Mouse (Mus musculus) cerebellum, postnatal 36 days (tissue): ENCODE measurements around the gene Sorcs3.
A peak's percentile ranks its signal among the peaks of the same experiment; 100 is the strongest.

ENCODE experiments used
- DNase-seq, 2 experiments: peaks; one replicate each; pipeline ENCODE4 v3.0.0; 2021 to 2022; ENCODE audit warnings: mixed read lengths in 2 of 2

Gene Sorcs3

DNA sequence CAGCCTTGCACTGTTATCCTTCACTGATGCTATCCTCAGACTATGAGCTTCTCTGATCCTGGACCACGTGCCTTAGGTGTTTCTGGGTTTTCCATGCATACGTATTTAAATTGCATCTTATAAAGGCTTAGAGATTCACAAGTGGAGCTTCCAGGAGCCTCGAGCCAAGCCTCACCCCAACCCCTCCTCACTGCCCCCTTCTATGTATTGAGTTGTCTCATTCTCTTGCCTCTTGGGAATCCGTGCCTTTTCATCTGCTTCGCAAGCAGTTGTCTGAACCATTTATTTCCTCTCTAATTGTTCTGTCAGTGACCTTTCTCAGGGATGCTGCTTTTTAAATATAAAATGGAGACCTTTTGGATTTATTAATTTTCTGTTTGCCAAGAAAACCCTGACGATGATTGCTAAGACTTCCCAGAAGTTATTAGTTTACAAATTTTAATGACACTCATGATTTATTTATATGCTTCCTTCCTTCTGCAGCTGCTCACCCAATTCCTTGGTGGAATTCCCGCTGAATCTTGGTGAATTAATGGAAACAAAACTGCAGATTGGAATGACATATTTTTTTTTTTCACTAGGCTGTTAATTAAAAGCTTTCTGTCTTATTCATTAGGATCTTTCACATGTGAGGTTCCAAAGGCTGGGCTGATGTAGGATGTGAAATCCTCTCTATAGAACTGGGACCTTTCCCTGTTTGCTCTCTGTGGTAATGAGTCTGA lies 199.1 kb downstream of the Sorcs3 start:
- DNase-seq: no peak

DNA sequence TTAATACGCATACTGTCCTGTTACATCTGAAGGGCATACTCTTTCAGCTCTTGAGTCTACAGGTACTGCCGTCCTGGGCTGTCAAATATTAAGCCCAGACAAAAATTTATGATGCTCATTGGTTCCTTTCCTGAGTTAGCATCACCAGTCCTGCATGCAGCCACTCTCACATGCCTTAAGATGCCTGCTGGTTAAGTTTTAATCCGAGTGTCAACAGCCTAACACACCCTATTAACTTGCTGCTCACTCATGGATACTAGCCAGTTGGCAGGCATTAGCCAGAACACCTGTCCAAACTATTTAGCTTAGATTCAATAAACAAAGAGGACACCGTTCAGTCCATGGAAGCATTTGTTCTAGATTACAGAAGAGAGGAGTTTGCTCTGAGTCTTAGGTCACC lies 202.4 kb downstream of the Sorcs3 start:
- DNase-seq: no peak

DNA sequence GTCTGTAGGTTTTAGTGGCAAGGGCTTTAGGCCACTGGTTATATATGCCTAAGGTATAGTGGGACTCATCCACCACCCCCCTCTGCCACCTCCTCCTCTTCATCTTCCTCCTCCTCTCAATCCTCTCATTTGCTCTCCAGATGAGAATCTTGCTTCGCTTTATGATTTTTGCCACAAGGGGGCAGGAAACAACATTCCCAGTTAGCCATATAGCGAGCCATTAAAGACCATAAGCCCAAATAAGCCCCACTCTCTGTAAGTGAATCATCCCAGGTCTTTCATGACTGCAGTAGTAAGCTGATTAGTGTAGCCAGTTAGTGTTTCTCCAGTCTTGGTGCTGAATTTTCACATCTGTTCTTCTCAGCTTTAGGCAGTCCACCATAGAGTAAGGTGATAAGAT lies 205.5 kb downstream of the Sorcs3 start:
- no peak for DNase-seq

DNA sequence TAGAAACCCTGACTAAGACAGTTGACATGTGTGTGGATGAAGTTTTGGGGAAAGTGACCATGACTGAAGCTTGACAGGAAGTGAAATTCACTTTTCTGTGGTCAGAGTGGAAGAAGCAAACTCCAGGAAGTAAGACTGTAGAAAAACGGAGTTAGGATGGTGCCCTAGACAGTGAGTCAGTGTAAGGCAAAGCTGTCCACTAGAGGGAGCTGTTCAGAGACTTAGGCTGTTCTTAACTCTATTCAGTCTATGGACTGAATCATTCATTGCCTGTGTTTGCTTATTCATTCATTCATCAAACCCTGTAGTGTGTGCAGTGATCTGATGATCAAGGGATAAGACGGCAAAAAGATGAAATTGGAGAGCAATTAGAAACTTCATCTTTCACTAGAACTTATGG lies 208.0 kb downstream of the Sorcs3 start:
- peak in 1 of 2 experiments; percentile 15 for DNase-seq

DNA sequence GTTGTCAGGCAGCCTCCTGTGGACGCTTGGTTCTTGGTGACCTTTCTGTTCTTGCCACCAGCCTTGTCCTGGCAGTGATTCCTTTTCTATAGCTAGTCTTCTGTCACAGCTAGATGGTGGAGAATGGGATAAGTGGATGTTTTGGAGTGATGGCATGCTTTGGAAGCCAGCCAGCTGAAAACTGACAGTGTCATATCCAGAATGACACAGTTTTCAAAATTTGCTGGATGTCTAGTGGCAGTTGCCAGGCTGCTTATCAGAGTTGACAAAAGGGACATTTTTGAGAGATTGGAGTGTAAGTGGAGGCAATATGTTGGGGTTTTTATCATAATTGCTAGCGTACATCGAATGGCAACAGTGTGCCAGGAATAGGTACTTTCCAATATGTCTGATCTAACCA lies 212.5 kb downstream of the Sorcs3 start:
- DNase-seq: no peak

DNA sequence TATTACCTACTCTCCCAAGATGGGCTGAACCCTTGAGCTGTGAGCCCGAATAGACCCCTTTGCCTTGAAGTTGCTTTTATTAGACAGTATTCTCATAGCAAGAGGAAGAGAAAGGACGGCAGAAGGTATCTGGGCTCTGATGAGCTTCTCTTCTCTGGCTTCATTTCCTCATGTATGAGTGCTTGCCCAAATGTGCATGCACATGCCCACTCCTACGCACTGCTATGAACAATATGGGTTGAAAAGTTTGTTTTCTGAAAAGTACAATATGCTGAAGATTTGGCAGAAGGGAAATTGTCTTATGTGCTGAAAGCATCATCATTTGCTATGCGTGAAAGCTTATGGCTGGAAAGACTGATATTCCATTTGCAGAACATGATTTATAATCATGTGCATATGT lies 223.4 kb downstream of the Sorcs3 start:
- DNase-seq: no peak

DNA sequence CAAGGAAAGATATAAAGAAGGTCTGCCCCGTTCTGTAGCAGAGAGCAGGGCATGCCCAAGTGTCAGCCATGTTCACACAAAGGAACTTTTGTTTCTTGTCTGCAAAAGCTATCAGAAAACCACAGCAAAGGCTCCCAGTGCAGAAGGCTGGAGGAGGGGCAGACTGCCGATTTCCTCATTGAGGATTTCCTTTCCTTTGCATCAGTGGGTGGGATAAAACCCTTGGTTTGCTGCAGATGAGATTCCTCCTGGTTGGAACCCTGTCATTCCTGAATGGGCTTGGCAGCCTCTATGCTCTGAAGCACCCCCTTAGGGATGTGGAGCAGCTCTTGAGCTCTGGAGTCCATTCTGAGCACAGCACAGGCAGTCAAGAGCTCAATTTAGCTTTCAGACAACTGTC lies 223.9 kb downstream of the Sorcs3 start:
- no peak for DNase-seq

DNA sequence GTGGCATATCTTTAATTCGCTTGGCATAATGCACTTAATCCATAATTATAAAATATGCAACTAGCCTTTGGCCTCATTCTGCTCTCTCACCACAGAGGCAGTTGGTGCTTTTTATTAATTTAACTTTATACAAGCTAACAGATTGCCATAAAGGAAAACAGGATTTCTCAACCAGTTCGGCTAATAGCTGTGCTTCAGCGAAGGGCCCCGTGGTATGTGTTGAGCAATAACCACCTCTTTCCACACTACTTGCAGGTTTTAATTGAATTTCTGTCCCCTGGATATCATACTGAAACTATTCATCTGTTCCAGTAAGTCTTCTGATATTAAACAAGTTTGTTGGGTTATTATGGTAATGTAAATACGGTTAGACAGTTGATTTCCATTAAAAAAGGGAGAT lies 224.5 kb downstream of the Sorcs3 start:
- DNase-seq: no peak

DNA sequence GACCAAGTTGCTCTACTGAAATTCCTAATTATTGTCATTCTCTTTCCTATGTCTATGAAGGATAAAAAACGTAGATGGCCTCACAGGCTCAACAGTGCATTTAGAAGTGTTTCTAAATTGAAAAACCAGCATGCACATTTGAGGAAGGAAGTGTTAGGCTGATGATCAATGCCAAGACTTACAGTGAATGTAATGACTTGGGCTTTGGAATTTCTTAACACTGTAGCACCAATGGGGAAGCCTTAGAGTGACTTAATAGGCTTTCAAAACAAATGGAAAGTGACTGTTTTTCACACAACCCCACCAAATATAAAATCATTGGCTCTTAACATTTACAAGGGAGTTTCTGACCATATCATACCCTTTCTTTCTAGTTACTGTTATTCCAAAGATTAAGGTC lies 232.6 kb downstream of the Sorcs3 start:
- no peak for DNase-seq

DNA sequence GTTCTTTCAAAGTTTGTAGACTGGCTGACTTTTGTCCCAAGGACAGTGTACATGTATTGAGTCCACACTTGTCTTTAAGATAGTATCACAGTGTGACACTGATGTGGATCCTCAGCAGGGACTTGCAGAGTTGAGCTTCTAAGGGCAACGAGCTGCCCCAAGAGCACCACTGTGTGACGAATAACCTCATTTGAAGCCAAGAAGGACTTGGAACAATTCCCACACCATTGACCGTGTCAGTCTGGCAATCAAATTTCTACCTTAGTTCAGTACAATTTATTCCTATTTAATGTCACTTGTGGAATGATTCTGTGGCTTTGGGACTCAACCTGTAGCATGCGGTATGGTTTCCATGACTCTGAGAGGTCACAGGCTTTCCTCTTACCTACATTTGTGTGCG lies 255.3 kb downstream of the Sorcs3 start:
- no peak for DNase-seq

DNA sequence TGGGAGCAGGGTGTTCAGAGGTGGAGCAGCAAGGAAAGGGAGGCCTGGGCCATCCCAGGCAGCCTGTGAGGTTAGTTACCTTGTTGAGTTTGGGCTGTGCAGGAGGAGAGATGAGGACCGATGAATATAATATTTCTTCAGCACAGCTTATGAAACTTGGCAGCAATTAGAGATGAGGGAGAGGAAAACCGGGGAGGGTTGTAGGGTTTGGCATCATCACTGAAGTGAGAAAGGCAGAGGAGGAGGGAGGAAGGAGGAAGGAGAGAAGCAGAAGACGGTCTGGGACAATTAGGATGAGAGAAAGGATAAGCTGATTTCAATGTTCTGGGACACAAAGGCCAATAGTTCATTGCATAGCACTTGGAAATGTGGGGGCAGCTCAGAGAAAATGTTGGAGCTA lies 256.6 kb downstream of the Sorcs3 start:
- DNase-seq: no peak

DNA sequence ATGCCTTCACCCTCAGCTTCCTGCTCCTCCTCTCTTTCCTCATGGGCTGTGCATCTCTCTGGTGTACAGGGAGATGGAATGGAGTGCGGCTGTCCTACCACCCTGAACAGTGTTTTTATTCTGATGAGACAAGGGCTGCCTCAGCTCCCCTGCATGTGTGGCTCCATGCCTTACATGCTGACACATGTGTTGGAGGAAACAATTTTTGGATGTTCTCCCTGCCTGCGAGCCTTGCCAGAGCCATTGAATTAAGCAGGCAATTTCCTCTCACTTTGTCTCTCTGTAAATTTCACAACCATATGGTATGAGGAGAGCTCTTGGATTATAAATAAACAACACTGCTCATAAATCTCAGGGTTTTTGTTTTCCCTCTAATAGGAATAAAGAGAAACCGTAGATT lies 257.7 kb downstream of the Sorcs3 start:
- DNase-seq: no peak

DNA sequence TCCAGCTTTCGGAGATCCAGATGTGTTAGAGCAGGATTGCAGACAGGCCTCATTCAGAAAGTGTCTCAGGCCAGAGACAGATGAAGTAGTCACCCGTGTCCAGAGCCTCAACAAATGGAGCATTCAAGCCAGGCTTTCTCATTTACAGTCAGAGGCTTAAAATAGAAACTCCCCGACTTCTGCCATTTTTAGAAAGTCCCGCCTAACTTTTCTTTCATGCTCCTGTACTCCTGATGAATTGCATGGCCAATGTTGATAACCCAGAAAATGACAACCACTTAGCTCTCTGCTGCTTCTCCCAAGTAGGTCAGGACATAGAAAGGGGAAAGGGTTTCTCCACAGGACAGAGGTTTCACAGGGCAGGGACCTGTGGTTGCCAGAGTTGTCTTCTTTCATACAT lies 261.6 kb downstream of the Sorcs3 start:
- no peak for DNase-seq

DNA sequence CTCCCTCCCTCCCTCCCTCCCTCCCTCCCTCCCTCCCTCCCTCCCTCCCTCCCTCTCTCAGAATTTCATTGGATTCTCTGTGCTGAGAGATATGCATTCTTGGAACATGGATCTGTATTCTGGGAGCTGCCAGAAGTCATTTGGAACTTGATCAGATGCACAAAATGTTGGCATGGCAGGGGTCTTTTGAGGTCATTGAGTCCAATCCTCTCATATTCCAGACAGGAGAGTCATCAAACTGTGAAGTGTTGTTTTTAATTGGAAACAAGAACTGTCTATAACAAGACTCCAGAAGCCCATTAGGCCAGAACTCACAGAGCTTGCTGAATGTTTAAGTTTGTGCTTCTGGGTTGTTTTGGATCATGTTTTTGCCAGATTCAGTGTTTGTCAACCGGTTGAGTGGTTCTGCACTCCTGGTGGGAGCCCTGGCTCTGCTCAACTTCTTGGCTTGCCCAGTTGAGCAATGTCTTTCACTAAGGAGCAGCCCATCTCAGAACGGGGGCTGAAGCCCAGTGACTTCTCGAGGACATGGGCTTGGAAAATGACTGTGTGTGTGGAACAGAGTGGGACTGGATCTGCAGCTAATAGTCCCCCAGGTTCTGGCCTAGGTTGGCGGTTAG lies 264.1 kb downstream of the Sorcs3 start:
- DNase-seq: no peak

DNA sequence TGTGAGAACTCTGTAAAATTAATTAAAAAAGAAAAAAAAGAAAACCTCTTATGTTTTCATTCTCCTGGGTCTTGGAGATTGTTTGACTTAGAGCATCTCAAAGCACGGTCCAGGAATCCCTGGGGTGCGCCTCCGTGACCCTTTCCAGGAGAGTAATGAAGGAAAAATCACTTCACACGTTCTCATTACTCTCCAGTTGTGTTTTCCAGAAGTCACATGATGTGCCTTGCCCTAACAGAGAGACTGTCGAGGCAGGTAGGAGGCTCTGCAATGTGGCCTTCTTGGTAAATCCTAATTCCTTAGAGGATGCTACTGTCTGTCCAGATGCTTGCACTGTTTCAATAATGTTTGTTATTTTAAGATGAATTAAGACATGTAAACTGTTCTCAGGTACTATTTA lies 266.1 kb downstream of the Sorcs3 start:
- DNase-seq: no peak

DNA sequence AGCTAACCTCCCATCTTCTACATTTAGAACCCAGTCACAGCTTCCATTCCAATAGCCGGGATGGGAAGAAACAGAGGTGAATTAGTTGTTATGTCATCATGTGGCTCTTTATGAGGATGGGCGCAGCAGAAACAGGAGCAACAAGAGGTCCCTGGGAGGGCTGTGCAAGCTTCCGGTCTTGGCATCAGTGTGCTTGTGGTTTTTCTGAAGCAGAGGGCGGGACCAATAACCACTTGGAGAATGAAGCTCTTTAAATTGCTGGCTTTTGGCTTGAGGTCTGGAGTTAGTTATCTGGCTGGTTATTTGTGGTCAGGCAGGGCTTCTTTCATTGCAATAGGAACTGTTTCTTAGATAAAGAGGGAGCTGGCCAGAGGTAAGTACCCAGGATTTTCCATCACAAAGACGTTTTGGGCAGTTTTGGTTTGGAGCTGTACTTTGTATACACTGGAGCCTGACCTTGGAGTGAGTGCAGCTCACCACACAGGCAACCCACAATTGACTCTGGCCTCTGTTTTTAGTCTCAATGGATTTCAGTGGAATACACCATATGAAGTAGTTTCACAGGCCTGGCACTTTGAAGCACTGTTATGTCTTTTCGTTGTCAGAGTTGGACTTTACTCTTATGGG lies 270.1 kb downstream of the Sorcs3 start:
- DNase-seq: no peak

DNA sequence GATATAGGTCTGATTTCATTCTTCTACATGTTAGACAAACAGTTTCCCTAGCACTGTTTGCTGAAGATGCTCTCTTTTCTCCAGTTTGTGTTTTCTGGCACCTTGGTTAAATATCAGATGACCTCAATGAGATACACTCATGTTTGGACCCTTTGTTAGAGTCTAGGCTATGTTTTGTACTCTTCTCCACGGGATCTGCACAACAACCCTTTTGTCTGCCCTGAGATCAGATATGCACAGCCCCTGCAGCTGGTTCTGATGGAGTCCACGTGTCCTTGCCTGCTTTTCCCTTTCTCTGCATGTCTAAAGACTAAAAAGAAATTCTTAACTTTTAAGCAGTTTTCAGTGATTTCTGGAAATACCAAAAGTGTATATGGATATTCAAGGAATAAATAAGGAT lies 273.0 kb downstream of the Sorcs3 start:
- no peak for DNase-seq

DNA sequence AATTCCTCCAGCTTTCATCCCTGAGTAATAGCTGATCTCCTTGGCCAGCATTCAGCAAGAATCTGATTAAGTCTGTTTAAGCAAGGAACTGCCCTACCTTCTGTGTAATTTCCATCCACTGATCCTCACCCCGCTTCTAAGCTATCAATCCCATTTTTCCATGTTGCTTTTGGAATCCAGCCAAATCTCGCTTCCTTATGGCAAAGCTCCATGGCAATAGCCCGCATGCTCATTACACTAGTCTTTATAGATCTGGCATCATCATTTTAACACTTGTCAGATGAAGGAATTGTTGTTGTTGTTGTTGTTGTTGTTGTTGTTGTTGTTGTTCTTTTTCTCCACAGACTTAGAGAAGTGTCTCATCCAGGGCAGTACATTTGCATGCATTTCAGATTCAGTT lies 277.1 kb downstream of the Sorcs3 start:
- DNase-seq: no peak

DNA sequence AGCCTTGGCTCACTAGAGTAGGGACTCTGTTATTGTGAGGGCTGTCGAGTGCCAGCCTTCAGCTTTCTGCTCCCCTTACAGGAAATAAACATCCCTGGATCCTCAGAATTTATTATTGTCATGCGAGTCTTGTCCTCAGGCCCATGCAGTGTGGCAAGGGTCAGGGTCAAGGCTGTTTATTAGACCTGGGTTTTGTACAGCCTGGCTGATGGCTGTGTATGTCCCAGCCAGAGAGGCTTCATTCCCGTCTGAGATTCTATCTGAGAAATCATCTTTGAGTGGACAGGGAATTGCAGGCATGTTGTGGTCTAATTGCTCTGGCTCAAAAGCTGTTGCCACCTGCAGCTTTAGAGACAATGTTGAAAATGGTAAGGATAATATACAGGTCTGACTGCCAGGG lies 285.3 kb downstream of the Sorcs3 start:
- DNase-seq: no peak

DNA sequence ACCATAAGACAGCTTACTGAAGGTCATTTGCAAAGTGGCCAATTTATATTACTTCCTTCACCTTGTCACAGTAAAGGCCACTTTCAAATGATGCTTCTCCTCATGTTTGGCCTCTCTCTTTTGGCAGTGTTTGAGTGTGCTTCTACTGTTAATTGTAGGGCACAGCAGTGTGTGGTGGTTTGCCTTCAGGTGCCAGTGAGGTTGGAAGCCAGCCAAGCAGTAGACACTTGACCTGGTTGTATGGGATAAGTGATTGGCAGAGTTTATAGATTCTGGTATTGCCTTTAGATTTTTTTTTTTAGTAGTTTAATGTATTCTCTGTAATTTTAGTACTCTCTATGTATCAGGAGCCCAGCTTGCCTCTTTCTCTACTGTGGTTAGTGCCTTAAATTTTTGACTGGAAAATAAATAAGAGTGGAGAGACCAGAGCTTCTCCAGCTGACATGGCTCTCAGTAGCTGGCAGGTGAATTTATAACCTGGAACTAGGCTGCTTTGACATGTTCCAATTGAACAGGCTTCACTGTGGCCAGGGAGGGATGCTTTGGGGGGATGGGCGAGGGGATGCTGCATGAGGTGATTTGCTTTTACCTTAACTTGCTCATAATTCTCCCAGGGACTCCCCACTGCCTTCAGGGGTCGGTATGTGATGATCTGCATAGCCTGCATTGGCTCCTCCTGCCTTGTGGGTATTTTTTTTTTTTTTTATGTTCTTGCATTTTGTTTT lies 298.2 kb downstream of the Sorcs3 start:
- DNase-seq: peak in 1 of 2 experiments; percentile 16

DNA sequence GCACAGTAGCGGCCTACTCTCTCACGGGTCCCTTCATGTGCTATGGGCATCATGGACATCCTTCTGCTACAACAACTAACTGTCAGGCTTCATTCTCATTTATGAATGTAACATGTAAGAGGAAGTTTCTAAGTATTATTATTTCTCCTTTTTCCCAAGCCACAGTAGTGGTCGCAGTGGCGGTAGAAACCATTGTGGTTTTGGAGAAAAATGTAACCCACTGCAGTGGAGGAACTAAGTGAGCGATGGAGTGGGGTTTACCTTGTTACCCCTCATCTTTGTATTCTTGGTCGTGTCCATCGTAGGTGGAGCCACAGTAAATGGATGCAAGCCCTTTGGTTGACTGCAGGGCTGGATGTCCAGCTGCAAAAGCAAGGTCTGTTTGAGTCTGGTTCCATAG lies 318.0 kb downstream of the Sorcs3 start:
- no peak for DNase-seq

DNA sequence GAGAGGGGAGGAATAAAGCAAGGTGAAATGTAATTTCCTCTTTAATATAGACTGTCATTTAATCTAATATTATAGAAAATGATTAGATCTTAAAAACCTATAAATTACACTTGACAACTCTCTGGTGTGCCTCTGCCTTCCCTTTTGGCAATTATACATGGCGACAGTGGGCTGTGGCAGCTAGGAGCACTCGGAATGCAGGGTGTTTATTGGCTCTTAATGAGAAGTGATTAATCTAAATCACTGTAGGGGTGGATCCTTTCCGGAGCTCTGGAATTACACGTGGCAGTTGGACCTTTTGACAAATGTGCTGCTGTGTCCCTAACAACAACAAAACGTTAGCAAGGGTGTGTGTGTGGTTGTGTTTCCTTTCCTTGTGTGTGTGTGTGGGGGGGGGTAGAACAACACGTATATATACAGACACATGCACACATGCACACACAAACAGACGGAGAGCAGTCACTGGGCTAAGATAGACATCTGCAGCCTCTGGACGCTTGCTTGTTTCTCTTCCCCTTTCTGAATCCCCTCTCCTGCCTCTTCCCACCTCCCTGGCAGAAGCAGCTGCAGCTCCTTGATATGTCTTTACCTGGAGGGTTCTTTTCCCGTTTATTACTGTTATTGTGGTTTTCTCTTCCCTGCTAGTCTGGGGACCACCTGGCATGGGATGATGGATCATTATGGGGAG lies 318.8 kb downstream of the Sorcs3 start:
- DNase-seq: no peak

DNA sequence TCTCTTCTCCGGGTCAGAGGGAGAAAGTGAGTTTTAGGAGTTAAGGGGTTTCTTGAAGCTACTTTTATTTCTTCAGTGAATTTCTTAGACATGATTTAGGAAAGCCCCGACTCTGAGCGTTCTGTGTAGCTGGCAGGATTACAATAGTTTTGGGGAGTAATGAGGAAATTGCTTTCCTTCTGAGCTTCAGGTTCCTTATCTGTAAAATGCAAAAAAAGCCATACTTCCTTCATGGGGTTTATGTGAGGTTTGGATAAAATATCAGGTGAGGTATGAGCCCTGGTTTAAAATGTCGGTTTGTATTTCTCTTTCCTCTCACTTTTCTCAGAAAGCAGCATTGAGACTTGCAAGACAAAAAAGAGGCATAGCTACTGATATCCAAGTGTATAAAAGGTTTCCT lies 327.8 kb downstream of the Sorcs3 start:
- DNase-seq: no peak
